Mouse (Mus musculus) B cell, adult 67 days (primary cell): Measurements from ENCODE around the gene Gnptg. TPM values are rescaled to one million over a fixed set of nuclear protein-coding genes. Genes with fewer than 3 reads are reported as not detected.

Experiments used
- total RNA-seq, 2 experiments: library from RNA; stranded (reverse); gene quantifications; 4 replicates each; pipeline ENCODE4 v1.2.4; 2023

Gene Gnptg
- 10 to 100 TPM; 21.9 to 24.3 TPM for total RNA-seq

GRCm38 (mm10) chr17:25239695-25240636 is at the start of gene Gnptg, which contains the start of gene Tsr3:
Gnptg (minus strand) TSS chr17:25240124.
Tsr3 (plus strand) TSS chr17:25240170.

DNA sequence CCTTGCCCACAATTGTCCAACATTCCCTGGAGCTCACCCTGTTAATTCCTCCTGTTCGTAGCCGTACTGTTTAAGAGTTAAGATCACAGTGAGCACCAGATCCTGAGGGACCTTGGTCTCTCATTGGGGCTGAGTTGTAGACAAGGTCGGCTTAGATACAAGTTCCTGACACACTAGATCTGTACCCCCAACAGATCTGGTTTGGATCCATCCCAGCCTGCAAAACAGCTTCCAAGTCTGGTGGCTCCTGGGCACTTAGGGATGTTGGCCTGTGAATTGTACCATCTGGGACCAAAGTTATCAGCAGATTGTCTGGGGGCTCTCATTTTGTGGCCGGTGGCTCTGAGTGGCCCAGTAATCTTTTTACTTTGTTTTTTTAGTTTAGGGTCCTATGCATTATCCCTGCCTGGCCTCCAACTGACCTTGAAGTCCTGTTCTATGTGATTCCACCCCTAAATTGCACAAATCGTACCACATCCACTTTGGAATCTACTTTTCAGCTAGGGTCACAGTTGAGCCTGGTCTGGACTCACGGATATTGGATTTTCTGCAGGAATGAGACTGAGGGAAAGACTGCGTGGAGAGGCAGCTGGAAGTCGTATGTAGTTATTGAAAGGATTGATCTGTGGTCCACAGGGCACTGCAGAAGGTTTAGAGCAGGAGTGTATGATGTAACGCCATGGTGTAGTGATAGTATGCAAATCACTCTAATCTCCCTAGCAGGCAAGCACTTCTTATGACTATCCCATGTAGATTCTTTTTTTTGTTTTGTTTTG is 34.8 kb upstream of the Gnptg start, which contains the start of gene Ube2i:
Ube2i (minus strand) TSS at position 52 of the 776 bp plus-strand sequence.

DNA sequence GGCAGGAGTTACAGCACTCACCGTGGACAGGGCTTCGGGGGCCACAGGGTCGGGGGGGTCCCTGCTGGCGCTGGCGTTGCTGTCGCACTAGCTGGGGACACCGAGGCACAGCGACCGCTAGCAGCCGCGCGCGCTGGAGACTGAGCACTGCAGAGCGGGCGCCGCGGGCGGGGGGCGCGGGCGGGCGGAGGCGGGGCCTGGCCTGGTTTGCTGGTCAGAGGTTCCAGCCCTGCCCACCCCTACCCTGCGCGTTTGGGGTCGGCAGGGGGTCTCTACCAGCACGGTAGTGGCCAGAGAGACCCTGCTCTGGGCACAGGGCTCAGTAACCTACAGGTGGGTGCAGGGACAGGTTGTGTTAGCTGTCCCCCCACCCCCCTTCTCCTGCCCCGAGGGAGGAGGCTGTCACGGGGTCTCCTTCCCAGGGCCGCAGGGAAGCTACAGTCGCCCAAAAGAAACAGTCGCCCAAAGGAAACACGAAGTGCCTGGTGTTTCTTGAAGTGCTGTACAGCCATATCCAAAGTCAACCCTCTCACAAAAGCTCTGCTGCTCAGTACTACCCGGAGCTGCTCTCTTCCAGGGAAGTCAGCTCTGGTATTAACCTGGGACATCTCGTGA is 16.3 kb upstream of the Gnptg start, which contains the start of gene Baiap3:
Baiap3 (minus strand) TSS at position 225 of the 615 bp plus-strand sequence.

GRCm38 (mm10) chr17:25188150-25189031 is 51.5 kb downstream of the Gnptg start, which contains the start of gene Unkl:
Unkl (plus strand) TSS chr17:25188397.

GRCm38 (mm10) chr17:25184129-25184691 is 55.7 kb downstream of the Gnptg start, which contains the start of gene BC003965:
BC003965 (plus strand) TSS chr17:25184554.

Other genes with a start within 250 kb of the Gnptg start
- 10 to 100 TPM; 36.0 to 42.6 TPM for gene Cramp1l, start 224.3 kb downstream of the Gnptg start, total RNA-seq
- 10 to 100 TPM; 63.5 to 65.4 TPM for gene Ift140, start 224.0 kb downstream of the Gnptg start, total RNA-seq
- not detected for gene Tmem204, start 156.5 kb downstream of the Gnptg start, total RNA-seq
- gene Telo2, start 124.2 kb downstream of the Gnptg start, total RNA-seq = 10 to 100 TPM; 42.1 to 47.6 TPM
- not detected for gene Ptx4, start 119.4 kb downstream of the Gnptg start, total RNA-seq
- gene Clcn7, start 106.7 kb downstream of the Gnptg start, total RNA-seq = 10 to 100 TPM; 39.5 to 41.6 TPM
- under 1 TPM; 0.30 to 0.38 TPM for gene Ccdc154, start 77.7 kb downstream of the Gnptg start, total RNA-seq
- gene Gm38655, start 64.7 kb downstream of the Gnptg start, total RNA-seq = not detected
- 10 to 100 TPM; 17.6 to 19.4 TPM for gene BC003965, start 55.6 kb downstream of the Gnptg start, total RNA-seq
- gene Unkl, start 51.7 kb downstream of the Gnptg start, total RNA-seq = 10 to 100 TPM; 43.1 to 45.2 TPM
- gene Tsr3, start within 50 bp of the Gnptg start, total RNA-seq = 10 to 100 TPM; 16.7 to 22.5 TPM
- gene Baiap3, start 16.2 kb upstream of the Gnptg start, total RNA-seq = 1 to 10 TPM in 1 of 2 experiments, under 1 TPM in 1; 0.39 to 2.0 TPM
- gene Ube2i, start 34.5 kb upstream of the Gnptg start, total RNA-seq = 100 to 1,000 TPM; 445 to 482 TPM
- gene Prss34, start 58.3 kb upstream of the Gnptg start, total RNA-seq = not detected
- not detected for gene Prss28, start 68.5 kb upstream of the Gnptg start, total RNA-seq
- gene Prss29, start 78.5 kb upstream of the Gnptg start, total RNA-seq = not detected
- gene Tpsab1, start 105.4 kb upstream of the Gnptg start, total RNA-seq = not detected
- not detected for gene Tpsb2, start 126.2 kb upstream of the Gnptg start, total RNA-seq
- not detected for gene Tpsg1, start 129.1 kb upstream of the Gnptg start, total RNA-seq
- gene Cacna1h, start 193.7 kb upstream of the Gnptg start, total RNA-seq = 1 to 10 TPM; 5.6 to 5.7 TPM
- gene Tekt4, start 214.5 kb upstream of the Gnptg start, total RNA-seq = not detected